Mouse (Mus musculus): Measurements from ENCODE around the gene Adh6b. TPM values are rescaled to one million over a fixed set of nuclear protein-coding genes. Genes with fewer than 3 reads are reported as not detected.
"Not testable (repeated sequence)": the region's sequence is repeated elsewhere in the genome, so short reads cannot be mapped to it uniquely, and the experiment has no call there.

Adh6b gene
- total RNA-seq, 1 experiment from 2014 or later: 0.52 TPM

- DNase-seq: no peak
These were observed 19.1 kb downstream of the Adh6b start for GRCm38 (mm10) chr3:138360721-138361120.

DNA sequence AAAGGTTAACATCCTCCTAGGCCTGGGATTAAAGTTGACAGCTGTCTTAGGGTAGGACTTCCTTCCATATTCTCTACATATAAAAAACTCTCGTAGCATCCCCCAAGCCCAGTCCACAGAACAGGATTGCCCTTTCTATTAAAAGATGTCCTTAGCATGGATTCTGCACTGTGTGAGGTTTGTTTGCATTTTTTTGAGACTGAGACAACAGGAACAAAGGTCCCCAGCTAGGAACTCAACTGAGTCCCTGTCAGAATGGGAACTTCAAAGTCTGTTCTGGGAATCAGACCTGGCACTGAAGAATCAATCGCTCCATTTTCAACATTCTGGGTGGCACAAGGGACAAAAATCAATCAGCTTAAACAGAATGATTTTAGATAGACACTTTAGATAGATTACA lies 21.3 kb downstream of the Adh6b start:
- DNase-seq: no peak

DNA sequence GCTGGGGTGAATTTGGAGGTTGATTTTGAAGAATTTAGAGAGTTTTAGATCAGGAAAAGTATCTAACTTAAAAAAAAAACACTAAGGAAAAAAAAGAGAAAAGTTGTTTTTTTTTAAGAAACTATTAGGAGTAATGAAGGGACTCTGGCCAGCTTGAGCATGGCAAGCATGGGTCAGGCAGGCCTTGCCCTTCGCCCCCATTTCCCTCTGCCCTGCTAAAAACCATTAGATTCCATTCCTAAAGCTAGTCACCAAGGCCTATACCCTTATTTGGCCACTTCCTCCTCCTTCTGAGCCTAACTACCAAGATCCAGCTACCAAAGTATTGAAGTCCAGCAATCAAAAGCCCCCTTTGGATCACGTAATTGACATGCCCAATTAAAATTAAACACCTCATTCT lies 24.6 kb downstream of the Adh6b start:
- DNase-seq: no peak

GRCm38 (mm10) chr3:138369546-138369945 lies 28.0 kb downstream of the Adh6b start:
- DNase-seq: no peak

- not testable (repeated sequence) for DNase-seq
These were observed 28.7 kb downstream of the Adh6b start for GRCm38 (mm10) chr3:138370289-138370688.

DNA sequence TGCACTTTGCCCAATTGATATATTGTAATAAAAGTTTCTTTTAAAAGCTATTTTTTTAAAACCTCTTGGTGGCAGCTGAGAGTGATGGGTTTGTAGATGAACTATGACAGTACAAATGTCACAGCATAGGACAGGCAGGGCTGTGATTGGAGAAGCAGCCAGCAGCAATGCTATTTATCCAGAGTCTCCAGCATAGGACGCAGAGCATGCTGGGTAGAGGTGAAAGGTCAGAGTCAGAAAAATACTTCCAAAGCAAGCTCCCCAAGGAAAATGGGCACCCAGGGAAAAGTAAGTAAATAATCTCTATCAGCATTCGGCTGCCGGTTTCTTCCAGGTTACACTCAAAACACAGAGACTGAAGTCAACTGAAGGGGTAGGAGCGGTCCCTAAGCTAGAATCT lies 32.3 kb downstream of the Adh6b start:
- peak; percentile 32 for DNase-seq

DNA sequence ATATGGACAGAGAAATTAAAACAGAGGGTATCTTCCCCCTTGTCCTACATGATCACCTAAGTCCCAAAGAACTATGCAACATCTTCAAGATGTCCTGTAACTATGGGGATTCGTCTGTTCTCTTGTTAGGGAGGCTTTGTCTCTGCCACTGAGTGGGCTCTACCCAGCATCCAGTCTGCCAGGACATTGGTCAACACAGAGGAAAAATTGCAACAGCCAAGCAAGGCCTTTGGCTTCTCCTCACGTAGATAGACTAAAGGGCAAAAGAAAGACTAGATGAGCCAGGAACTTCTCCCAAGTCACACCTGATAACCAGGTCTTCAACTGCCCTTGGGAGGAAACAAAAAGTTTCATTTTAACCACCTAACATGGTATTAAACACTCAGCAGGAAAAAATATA lies 33.6 kb downstream of the Adh6b start:
- peak; percentile 29 for DNase-seq

- DNase-seq: peak; percentile 47
These were observed 39.6 kb downstream of the Adh6b start for GRCm38 (mm10) chr3:138381133-138381532.

- no peak for DNase-seq
These were observed 45.6 kb downstream of the Adh6b start for GRCm38 (mm10) chr3:138387155-138387554.

DNA sequence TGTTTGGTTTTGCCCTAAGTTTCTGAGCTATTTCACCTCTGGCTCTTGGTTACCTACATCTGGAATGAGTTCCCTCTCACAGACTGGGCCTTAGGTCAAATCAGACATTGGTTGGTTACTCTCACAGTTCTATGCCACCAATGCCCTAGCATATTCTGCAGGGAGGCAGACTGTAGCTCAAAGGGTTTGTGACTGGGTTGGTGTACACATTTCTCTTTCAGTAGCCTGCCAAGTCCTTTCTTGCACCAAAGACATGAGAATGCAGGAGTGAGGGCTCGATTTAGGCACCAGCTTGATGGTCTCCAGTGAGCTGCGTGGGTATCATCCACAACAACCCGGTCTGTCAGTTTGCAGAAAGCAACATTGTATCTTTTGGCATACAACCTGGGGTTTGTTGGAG lies 63.3 kb downstream of the Adh6b start:
- DNase-seq: no peak

- DNase-seq: peak; percentile 67
These were observed 63.8 kb downstream of the Adh6b start for GRCm38 (mm10) chr3:138405341-138405740.

DNA sequence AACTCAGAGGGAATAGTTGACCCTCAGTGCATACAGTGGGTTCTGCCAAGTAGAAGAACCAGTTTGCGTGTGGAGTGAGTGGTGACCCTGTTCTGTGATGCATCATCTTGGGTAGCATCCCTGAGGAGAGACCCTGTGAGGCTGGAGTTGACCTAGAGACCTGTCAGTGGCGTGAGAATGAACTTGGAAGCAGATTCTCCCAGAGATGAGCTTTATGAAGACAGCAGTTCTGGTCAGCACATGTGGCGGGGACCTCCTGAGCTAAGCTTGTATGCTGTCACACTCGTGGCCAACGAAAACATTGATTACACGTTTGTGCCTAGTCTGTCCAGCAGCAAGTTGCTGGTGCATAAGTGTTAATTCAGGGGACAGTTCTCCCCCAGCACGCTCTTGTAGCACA lies 64.3 kb downstream of the Adh6b start:
- DNase-seq: no peak

GRCm38 (mm10) chr3:138407920-138408319 lies 66.3 kb downstream of the Adh6b start:
- peak; percentile 61 for DNase-seq

Other genes starting within 250 kb of the Adh6b start
- 11.7 and 14.7 TPM in 2 replicates for gene Trmt10a, start 198.3 kb upstream of the Adh6b start, total RNA-seq (2021)
- 8.0 and 22.6 TPM in 2 replicates for gene Mttp, start 196.8 kb upstream of the Adh6b start, total RNA-seq (2021)
- not detected in 2 replicates for gene 4930579F01Rik, start 147.9 kb upstream of the Adh6b start, total RNA-seq (2021)
- 18.2 and 24.3 TPM in 2 replicates for gene Adh7, start 124.0 kb upstream of the Adh6b start, total RNA-seq (2021)
- gene Adh1, start 80.8 kb upstream of the Adh6b start, total RNA-seq (2021): 3,758 and 4,029 TPM in 2 replicates
- gene Adh6a, start 28.5 kb upstream of the Adh6b start, total RNA-seq (2021): not detected in 2 replicates
- gene Adh4, start 73.7 kb downstream of the Adh6b start, total RNA-seq (2021): 1.6 and 13.8 TPM in 2 replicates
- gene Adh5, start 101.3 kb downstream of the Adh6b start, total RNA-seq (2021): 180 and 201 TPM in 2 replicates
- 50.5 and 54.4 TPM in 2 replicates for gene Metap1, start 147.7 kb downstream of the Adh6b start, total RNA-seq (2021)
- gene Eif4e, start 184.4 kb downstream of the Adh6b start, total RNA-seq (2021): 171 and 181 TPM in 2 replicates

Measured in adrenal gland, postnatal 14 days (tissue).